Mouse (Mus musculus): ENCODE measurements at regions not wholly inside any gene's neighbourhood (a gene's known extent, or its start where the extent isn't known, plus 50 kb on each side); places are given as distances from the start of the nearest gene placed in this dataset.
"Not testable (repeated sequence)": the region's sequence is repeated elsewhere in the genome, so short reads cannot be mapped to it uniquely, and the experiment has no call there.

GRCm38 (mm10) chr14:53363995-53364394, 868.4 kb upstream of the Olfr1507 start:
- not testable (repeated sequence) for H3K4me2 ChIP-seq (ENCODE audit: low read length); H3K4me1 ChIP-seq (ENCODE audit: control insufficient read depth, insufficient read depth, low read length); H3K9ac ChIP-seq (ENCODE audit: low read length); ATAC-seq; H3K4me3 ChIP-seq (ENCODE audit: low read depth, low read length); H3K36me3 ChIP-seq (ENCODE audit: control insufficient read depth, insufficient read depth, low read length); DNase-seq (ENCODE audit: low spot score); H3K9me3 ChIP-seq (replicated peaks; ENCODE audit: control insufficient read depth, low read length); H3K27ac ChIP-seq (ENCODE audit: low read depth, low read length); H3K27me3 ChIP-seq (replicated peaks; ENCODE audit: control insufficient read depth, insufficient read depth, low read length)
- 85% methylated on average over 5 of the region's 5 CpGs for WGBS

GRCm38 (mm10) chr14:53362054-53362453, 866.5 kb upstream of the Olfr1507 start:
- not testable (repeated sequence) for H3K4me3 ChIP-seq (ENCODE audit: low read depth, low read length); H3K9me3 ChIP-seq (replicated peaks; ENCODE audit: control insufficient read depth, low read length); H3K27me3 ChIP-seq (replicated peaks; ENCODE audit: control insufficient read depth, insufficient read depth, low read length); H3K9ac ChIP-seq (ENCODE audit: low read length); H3K36me3 ChIP-seq (ENCODE audit: control insufficient read depth, insufficient read depth, low read length); ATAC-seq; H3K4me2 ChIP-seq (ENCODE audit: low read length); DNase-seq (ENCODE audit: low spot score); H3K4me1 ChIP-seq (ENCODE audit: control insufficient read depth, insufficient read depth, low read length); H3K27ac ChIP-seq (ENCODE audit: low read depth, low read length)
- WGBS, result 74% methylated on average over 2 of the region's 2 CpGs

- H3K27me3 ChIP-seq (replicated peaks; ENCODE audit: control insufficient read depth, insufficient read depth, low read length); H3K9me3 ChIP-seq (replicated peaks; ENCODE audit: control insufficient read depth, low read length); H3K4me2 ChIP-seq (ENCODE audit: low read length); DNase-seq (ENCODE audit: low spot score); H3K36me3 ChIP-seq (ENCODE audit: control insufficient read depth, insufficient read depth, low read length); H3K9ac ChIP-seq (ENCODE audit: low read length); H3K4me1 ChIP-seq (ENCODE audit: control insufficient read depth, insufficient read depth, low read length); ATAC-seq; H3K27ac ChIP-seq (ENCODE audit: low read depth, low read length); H3K4me3 ChIP-seq (ENCODE audit: low read depth, low read length): not testable (repeated sequence)
- whole genome bisulfite sequencing, result 90% methylated on average over 1 of the region's 2 CpGs
Measured at GRCm38 (mm10) chr14:53357498-53357897, 861.9 kb upstream of the Olfr1507 start.

- not testable (repeated sequence) for ATAC-seq; H3K4me1 ChIP-seq (ENCODE audit: control insufficient read depth, insufficient read depth, low read length); H3K4me3 ChIP-seq (ENCODE audit: low read depth, low read length); H3K27ac ChIP-seq (ENCODE audit: low read depth, low read length); H3K36me3 ChIP-seq (ENCODE audit: control insufficient read depth, insufficient read depth, low read length); H3K9me3 ChIP-seq (replicated peaks; ENCODE audit: control insufficient read depth, low read length); H3K9ac ChIP-seq (ENCODE audit: low read length); H3K27me3 ChIP-seq (replicated peaks; ENCODE audit: control insufficient read depth, insufficient read depth, low read length); H3K4me2 ChIP-seq (ENCODE audit: low read length); DNase-seq (ENCODE audit: low spot score)
- no CpG with 5 or more reads among the region's 1 CpGs for whole genome bisulfite sequencing
Measured at GRCm38 (mm10) chr14:53356783-53357182, 861.2 kb upstream of the Olfr1507 start.

- not testable (repeated sequence) for H3K4me2 ChIP-seq (ENCODE audit: low read length); DNase-seq (ENCODE audit: low spot score); H3K4me3 ChIP-seq (ENCODE audit: low read depth, low read length); H3K36me3 ChIP-seq (ENCODE audit: control insufficient read depth, insufficient read depth, low read length); H3K27me3 ChIP-seq (replicated peaks; ENCODE audit: control insufficient read depth, insufficient read depth, low read length); H3K4me1 ChIP-seq (ENCODE audit: control insufficient read depth, insufficient read depth, low read length); H3K9ac ChIP-seq (ENCODE audit: low read length); H3K9me3 ChIP-seq (replicated peaks; ENCODE audit: control insufficient read depth, low read length); ATAC-seq; H3K27ac ChIP-seq (ENCODE audit: low read depth, low read length)
- WGBS, result no CpG with 5 or more reads among the region's 3 CpGs
Measured at GRCm38 (mm10) chr14:53351457-53351856, 855.9 kb upstream of the Olfr1507 start.

GRCm38 (mm10) chr14:53350780-53351179, 855.2 kb upstream of the Olfr1507 start:
- DNase-seq (ENCODE audit: low spot score), result not testable (repeated sequence)
- WGBS, result 79% methylated on average over 1 of the region's 1 CpGs

GRCm38 (mm10) chr14:53349111-53349510, 853.6 kb upstream of the Olfr1507 start:
- not testable (repeated sequence) for H3K4me1 ChIP-seq (ENCODE audit: control insufficient read depth, insufficient read depth, low read length); H3K9me3 ChIP-seq (replicated peaks; ENCODE audit: control insufficient read depth, low read length); ATAC-seq; H3K27ac ChIP-seq (ENCODE audit: low read depth, low read length); H3K4me3 ChIP-seq (ENCODE audit: low read depth, low read length); H3K27me3 ChIP-seq (replicated peaks; ENCODE audit: control insufficient read depth, insufficient read depth, low read length); DNase-seq (ENCODE audit: low spot score); H3K4me2 ChIP-seq (ENCODE audit: low read length); H3K36me3 ChIP-seq (ENCODE audit: control insufficient read depth, insufficient read depth, low read length); H3K9ac ChIP-seq (ENCODE audit: low read length)

More at GRCm38 (mm10) chr14:53350780-53351179, 855.2 kb upstream of the Olfr1507 start:
- H3K27ac ChIP-seq (ENCODE audit: low read depth, low read length); H3K4me3 ChIP-seq (ENCODE audit: low read depth, low read length); H3K36me3 ChIP-seq (ENCODE audit: control insufficient read depth, insufficient read depth, low read length); ATAC-seq; H3K27me3 ChIP-seq (replicated peaks; ENCODE audit: control insufficient read depth, insufficient read depth, low read length); H3K9ac ChIP-seq (ENCODE audit: low read length); H3K4me1 ChIP-seq (ENCODE audit: control insufficient read depth, insufficient read depth, low read length); H3K9me3 ChIP-seq (replicated peaks; ENCODE audit: control insufficient read depth, low read length); H3K4me2 ChIP-seq (ENCODE audit: low read length): not testable (repeated sequence)

- H3K4me1 ChIP-seq (ENCODE audit: control insufficient read depth, insufficient read depth, low read length); H3K27ac ChIP-seq (ENCODE audit: low read depth, low read length); H3K36me3 ChIP-seq (ENCODE audit: control insufficient read depth, insufficient read depth, low read length); H3K9me3 ChIP-seq (replicated peaks; ENCODE audit: control insufficient read depth, low read length); H3K4me3 ChIP-seq (ENCODE audit: low read depth, low read length); H3K27me3 ChIP-seq (replicated peaks; ENCODE audit: control insufficient read depth, insufficient read depth, low read length); DNase-seq (ENCODE audit: low spot score); ATAC-seq; H3K4me2 ChIP-seq (ENCODE audit: low read length); H3K9ac ChIP-seq (ENCODE audit: low read length): not testable (repeated sequence)
- WGBS, result 50% methylated on average over 2 of the region's 2 CpGs
Measured at GRCm38 (mm10) chr14:53345568-53345967, 850.0 kb upstream of the Olfr1507 start.

- not testable (repeated sequence) for H3K4me3 ChIP-seq (ENCODE audit: low read depth, low read length); H3K27me3 ChIP-seq (replicated peaks; ENCODE audit: control insufficient read depth, insufficient read depth, low read length); H3K4me2 ChIP-seq (ENCODE audit: low read length); H3K27ac ChIP-seq (ENCODE audit: low read depth, low read length); ATAC-seq; H3K9me3 ChIP-seq (replicated peaks; ENCODE audit: control insufficient read depth, low read length); H3K36me3 ChIP-seq (ENCODE audit: control insufficient read depth, insufficient read depth, low read length); DNase-seq (ENCODE audit: low spot score); H3K9ac ChIP-seq (ENCODE audit: low read length); H3K4me1 ChIP-seq (ENCODE audit: control insufficient read depth, insufficient read depth, low read length)
- 76% methylated on average over 5 of the region's 5 CpGs for WGBS
Measured at GRCm38 (mm10) chr14:53343849-53344248, 848.3 kb upstream of the Olfr1507 start.

Measured in forebrain, embryonic 14.5 days (tissue).